Mouse (Mus musculus): Measurements from ENCODE around the gene Mab21l3.

Mab21l3 gene

DNA sequence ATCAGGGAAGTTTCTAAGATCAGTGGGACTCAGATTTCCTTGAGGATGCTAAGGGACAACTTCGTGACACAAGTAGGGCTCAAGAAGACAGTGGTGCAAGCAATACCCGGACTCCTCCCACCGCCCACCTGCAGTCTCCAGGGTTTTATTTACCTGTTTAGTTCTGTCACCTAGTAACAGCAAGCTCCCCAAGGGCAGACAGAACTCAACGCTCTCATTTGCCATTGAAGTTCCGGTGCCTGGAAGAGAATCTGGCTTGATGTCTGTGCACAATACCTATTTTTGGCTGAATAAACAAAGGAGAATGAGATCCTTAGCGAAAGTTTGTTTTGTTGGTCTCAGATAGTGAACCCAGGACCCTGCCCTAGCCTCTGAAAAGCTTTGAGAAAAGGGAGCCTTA is 45.0 kb downstream of the Mab21l3 start:
- no peak for DNase-seq (ENCODE audit: extremely low spot score)

GRCm38 (mm10) chr3:101802746-101803145 is 46.0 kb downstream of the Mab21l3 start:
- DNase-seq (ENCODE audit: extremely low spot score) = no peak

GRCm38 (mm10) chr3:101800596-101801018 is 48.2 kb downstream of the Mab21l3 start:
- DNase-seq (ENCODE audit: extremely low spot score) = no peak

- no peak for DNase-seq (ENCODE audit: extremely low spot score)
These were observed 48.7 kb downstream of the Mab21l3 start for GRCm38 (mm10) chr3:101799852-101800595.

DNA sequence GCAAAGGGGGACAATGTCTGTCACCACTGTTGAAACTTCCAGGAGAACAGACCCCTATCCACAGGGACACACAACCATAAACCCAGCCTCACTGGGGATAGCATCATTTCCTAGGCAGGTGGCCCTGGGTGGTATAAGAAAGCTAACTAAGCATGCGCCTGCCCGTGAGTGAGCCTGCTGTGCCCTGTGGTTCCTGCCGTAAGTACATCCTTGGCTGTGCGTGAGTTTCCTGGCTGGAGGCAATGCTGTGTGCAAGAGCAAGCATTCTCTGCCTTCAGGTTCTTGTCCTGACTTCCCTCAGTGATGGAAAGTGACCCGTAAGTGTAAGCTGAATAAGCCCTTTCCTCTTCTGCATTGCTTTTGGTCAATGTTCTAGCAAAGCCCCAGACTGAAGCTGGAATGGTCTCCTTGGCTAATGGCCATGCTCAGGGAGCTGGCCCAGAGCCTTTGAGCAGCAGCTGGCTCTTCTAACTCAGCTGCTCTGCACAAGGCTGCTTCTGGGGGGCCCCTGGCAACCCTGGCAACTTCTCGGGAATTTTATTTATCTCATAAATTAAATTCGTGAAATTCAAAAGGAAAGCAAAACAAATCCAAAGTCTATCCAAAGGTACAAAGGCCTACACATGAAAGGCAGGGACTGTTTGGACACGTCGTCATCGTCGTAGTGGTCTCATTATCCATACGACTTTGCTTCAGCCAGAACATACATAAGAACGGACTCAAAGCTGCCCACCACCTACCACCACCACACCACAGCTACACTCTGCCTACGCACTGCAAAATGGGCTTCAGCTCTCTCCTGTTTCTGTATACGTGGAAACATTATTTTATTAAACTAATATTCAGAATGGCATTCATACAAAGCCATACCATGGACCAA is 50.7 kb downstream of the Mab21l3 start:
- DNase-seq (ENCODE audit: extremely low spot score) = no peak

GRCm38 (mm10) chr3:101796212-101796611 is 52.5 kb downstream of the Mab21l3 start:
- no peak for DNase-seq (ENCODE audit: extremely low spot score)

- no peak for DNase-seq (ENCODE audit: extremely low spot score)
These were observed 53.2 kb downstream of the Mab21l3 start for GRCm38 (mm10) chr3:101795387-101796039.

DNA sequence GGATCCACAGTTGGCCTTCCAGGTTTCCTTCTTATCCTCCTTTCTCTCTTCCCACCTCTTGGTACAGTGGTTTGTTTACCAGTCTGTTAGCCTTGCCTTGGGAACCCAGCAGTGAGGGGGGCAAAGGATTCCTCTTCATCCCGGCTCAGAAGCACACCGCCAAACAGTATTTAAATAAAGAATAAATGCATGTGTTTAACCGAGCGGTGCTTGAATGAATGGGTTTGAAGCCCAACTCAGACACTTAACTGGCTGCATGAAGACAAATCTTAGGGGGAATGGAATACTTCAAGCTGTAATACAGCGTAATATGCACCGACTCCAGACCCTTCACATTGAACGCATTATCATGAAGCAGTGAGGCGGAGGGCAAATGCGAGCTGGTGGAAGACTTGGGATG is 54.1 kb downstream of the Mab21l3 start:
- no peak for DNase-seq (ENCODE audit: extremely low spot score)

DNA sequence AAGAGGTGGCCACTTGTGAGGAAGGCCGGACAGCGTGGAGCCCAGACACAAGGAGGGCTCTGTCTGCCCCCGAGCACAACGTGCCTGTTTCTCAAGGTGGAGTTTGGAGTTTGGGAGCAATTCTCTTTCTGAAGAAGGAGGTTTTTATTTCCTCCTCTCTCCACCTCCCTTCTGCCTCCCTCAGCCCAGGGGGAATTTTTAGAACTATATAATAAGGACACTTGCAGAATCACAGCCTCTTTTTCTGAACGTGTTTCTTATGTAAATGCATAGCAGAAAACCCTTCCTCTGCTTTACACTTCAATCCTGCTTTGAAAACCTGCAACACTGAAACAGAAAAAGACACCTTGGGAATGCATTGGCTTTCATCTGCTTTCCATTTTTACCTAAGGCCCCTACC is 54.7 kb downstream of the Mab21l3 start:
- no peak for DNase-seq (ENCODE audit: extremely low spot score)

- no peak for DNase-seq (ENCODE audit: extremely low spot score)
These were observed 56.6 kb downstream of the Mab21l3 start for GRCm38 (mm10) chr3:101792191-101792590.

- no peak for DNase-seq (ENCODE audit: extremely low spot score)
These were observed 63.9 kb downstream of the Mab21l3 start for GRCm38 (mm10) chr3:101784768-101785424.

DNA sequence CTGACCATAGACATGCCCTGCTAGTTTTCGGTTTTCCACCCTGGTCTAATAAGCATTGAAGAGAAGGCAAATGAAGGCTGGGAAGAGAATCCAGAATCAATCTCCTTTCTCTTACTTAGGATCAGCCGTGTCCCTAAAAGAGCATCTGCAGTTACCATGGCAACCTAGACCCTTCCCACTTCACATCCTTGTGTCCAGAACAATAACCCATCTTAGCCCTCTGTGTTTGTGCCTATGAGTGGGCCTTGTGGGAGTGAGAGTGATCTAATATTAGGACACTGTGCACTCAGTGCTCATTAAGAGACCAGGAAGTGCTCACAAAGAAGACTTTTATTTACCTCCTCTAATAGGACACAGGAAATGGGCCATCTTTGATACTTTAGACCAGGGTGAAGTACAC is 65.0 kb downstream of the Mab21l3 start:
- DNase-seq (ENCODE audit: extremely low spot score) = no peak

- no peak for DNase-seq (ENCODE audit: extremely low spot score)
These were observed 67.8 kb downstream of the Mab21l3 start for GRCm38 (mm10) chr3:101780874-101781483.

DNA sequence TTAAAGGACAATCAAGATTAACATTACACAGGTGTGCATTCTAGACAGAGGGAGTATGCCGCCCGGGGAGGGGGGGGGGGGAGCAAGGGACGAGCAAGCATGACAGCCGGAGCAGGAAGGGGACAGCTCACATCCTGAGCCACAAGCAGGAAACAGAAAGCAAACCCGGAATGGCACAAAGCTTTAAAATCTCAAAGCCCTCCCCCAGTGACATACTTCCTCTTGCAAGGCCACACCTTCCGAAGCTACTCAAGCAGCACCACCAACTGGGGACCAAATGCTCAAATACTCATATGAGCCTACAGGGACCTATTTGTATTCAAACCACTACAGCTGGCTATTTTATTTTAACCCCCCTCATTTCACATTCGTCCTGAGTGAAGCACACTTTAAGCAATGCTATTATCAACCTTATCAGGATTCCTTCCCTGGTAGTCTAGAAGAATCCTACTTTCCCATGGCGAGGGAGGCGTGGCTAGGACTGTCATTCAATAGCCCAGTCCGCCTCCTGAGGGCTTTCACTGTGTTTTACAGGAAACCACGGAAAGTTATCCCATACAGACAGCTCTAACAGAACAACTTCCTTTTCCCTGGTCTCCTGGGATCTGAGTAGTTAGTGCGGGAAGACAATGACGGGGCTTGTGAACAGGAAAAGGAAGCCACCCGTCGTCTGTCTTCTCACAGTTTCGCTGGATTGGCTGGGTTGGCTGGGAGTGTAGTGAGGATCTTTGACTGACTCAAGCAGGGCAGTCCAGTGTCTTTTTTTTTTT is 69.7 kb downstream of the Mab21l3 start:
- no peak for DNase-seq (ENCODE audit: extremely low spot score)

- DNase-seq (ENCODE audit: extremely low spot score) = no peak
These were observed 73.0 kb downstream of the Mab21l3 start for GRCm38 (mm10) chr3:101775732-101776131.

DNA sequence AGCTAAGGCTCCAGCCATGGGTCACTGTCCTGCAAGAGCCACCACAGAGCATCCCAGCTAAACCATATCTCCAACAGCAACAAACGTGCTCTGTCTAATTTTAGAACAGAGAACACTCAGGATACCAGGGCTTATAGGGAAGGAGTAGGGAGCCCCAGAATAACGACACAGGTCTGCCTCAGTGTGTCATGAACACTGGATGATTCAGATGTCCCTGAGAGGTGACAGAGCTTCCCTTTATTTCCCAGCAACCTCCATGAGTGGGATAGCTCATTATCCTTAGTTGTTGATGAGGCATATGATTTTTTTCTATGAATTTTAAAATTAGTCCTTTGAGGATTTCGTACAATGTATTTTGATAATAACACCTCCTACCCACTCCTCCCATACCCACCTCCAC is 78.2 kb downstream of the Mab21l3 start:
- no peak for DNase-seq (ENCODE audit: extremely low spot score)

DNA sequence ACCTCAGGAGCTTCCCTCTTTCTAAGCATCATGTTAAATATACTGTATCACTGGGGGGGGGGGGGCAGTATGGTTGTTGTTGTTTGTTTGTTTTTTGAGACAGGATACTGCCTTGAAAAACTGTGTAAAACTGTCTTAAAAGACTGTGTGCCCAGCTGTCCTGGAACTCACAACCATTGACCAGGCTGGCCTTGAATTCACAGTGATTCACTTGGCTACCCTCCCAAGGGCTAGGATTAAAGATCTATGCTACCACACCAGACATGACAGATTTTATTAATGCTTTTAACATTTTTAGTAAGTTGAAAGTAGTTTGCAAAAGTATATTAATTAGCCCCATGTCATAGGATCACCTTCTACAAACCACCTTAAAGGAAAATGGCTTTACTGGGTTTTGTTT is 85.2 kb downstream of the Mab21l3 start:
- DNase-seq (ENCODE audit: extremely low spot score) = no peak

All from embryo, embryonic 9.5 days (tissue).